7 mouse cellular contexts compared by ENCODE assay signal in the genomic region with DNA sequence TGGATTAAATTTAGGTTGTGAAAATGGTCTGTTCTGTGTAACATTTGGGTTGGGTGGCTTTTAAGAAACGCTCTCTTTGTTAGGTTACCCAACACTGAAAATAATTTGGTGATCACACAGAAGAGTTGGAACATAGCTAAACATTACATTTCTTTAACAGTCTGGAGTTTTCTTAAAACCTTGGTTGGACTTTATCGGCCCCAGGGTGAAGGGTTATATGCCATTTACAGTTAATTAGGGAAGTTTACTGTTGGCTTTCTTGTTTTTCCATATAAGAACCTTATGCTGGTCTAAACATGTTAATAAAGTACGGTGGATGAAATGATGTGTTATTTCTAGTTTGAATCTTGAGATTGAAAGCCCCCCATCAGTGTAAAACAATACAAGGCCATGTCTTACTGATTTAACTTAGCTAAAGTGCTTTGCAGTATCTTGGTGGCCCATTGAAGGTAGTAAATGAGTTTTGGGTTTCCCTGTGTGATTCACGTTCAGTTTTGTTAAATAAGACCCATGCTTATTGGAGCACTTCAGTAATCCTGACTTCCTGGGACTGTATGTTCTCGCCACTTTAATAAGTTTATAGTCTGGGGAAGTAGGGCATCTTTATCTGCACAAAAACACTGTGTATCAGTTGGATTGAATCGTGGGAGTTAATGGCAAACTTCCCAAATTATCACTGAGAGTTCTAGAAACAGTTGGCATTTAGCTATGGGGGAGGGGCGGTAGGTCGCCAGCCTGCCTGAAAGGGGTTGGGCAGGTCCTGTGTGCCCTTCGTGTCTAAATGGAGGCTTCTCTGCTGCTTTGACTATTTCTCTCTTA. TPM values are rescaled to one million over a fixed set of nuclear protein-coding genes. Genes with fewer than 3 reads are reported as not detected.
A peak's percentile ranks its signal among the peaks of the same experiment; 100 is the strongest.
DNase-seq lines count a peak whose midpoint lies in the region; ATAC-seq and TF ChIP-seq lines count a peak whose summit lies in the region.

No protein-coding gene starts in this region.

- WGBS in embryonic facial prominence, embryonic 12.5 days: 4% methylated on average over 9 of the region's 9 CpGs

- no peaks in the 10 kb centered on the region for H3K9me3 ChIP-seq in E14TG2a.4 (ENCODE audit: low read length)
- H3K9me3 ChIP-seq in embryonic facial prominence, embryonic 12.5 days: no peaks in the 10 kb centered on the region

- DNase-seq in ZHBTc4 (ENCODE audit: low read depth, low spot score): peak; percentile 48
- DNase-seq in heart, postnatal 36 days: peak; percentile 30 to 38
- peak; percentile 29 to 40 for DNase-seq in layer of hippocampus, postnatal 25 days (ENCODE audit: extremely low spot score in 1 of 2, low spot score in 1 of 2)
- peak; percentile 67 for DNase-seq in testis, postnatal 14 days (ENCODE audit: low spot score)

- ATAC-seq in embryonic facial prominence, embryonic 12.5 days (ENCODE audit: insufficient number of reproducible peaks, insufficient read depth, low FRiP score, low TSS enrichment): no peak
- ATAC-seq in megakaryocyte-erythroid progenitor cell, adult 5-6 weeks (replicated peaks; ENCODE audit: low FRiP score, low TSS enrichment, poor library complexity, severe bottlenecking): peak; percentile 24; the same call in 1 of the 2 replicates

- intact Hi-C loops in heart, postnatal 36 days (cut with DNase I): loop anchor here (1.0 to 10.0 kb wide), 13 partner anchors 64 to 1421 kb away; no protein-coding TSS in a partner anchor

- peaks cover 23% of the 10 kb centered on the region for H3K36me3 ChIP-seq in E14TG2a.4 (ENCODE audit: insufficient read depth, low read length)
- no peaks in the 10 kb centered on the region for H3K36me3 ChIP-seq in embryonic facial prominence, embryonic 12.5 days

- peak overlapping the region; percentile 94 for H3K9ac ChIP-seq in embryonic facial prominence, embryonic 12.5 days

- TF ChIP-seq CTCF in E14TG2a.4 (conservative IDR thresholded peaks at IDR 0.05; ENCODE audit: low read length): no peak

- peak overlapping the region; percentile 59 for H3K4me2 ChIP-seq in embryonic facial prominence, embryonic 12.5 days (replicated peaks)

- peak overlapping the region; percentile 88 for H3K4me3 ChIP-seq in E14TG2a.4 (replicated peaks; ENCODE audit: low read length)
- H3K4me3 ChIP-seq in embryonic facial prominence, embryonic 12.5 days: peak overlapping the region; percentile 93

- no peaks in the 10 kb centered on the region for H3K27me3 ChIP-seq in E14TG2a.4 (ENCODE audit: insufficient read depth, low read length)
- H3K27me3 ChIP-seq in embryonic facial prominence, embryonic 12.5 days: no peaks in the 10 kb centered on the region

- peak overlapping the region; percentile 99; the same call in 1 of the 2 replicates for H3K27ac ChIP-seq in embryonic facial prominence, embryonic 12.5 days

- H3K4me1 ChIP-seq in E14TG2a.4 (replicated peaks; ENCODE audit: low read depth, low read length): peaks cover 69% of the 10 kb centered on the region
- peaks cover 16% of the 10 kb centered on the region for H3K4me1 ChIP-seq in embryonic facial prominence, embryonic 12.5 days

RNA-seq across cellular contexts. Expression of a gene that starts 1.4 kb away (rescaled TPM):
- 37.5 and 39.8 TPM in 2 replicates for polyA plus RNA-seq in embryonic facial prominence, embryonic 12.5 days (2016; fragmentation: Nextera tagmentation; extraction: Ambion mirVana)
- total RNA-seq in heart, postnatal 36 days (2021): 10 to 100 TPM; 74.4 to 80.5 TPM
- 100 to 1,000 TPM; 135 to 151 TPM for total RNA-seq in layer of hippocampus, postnatal 25 days (2021)
- total RNA-seq in megakaryocyte-erythroid progenitor cell, adult 5-6 weeks (2014; fragmentation: Nextera tagmentation): 51.8 and 68.9 TPM in 2 replicates
- total RNA-seq in megakaryocyte-erythroid progenitor cell, adult 5-6 weeks (2017): 67.5 and 70.0 TPM in 2 replicates
